Mouse (Mus musculus) urinary bladder, postnatal 4 days (tissue): ENCODE measurements at regions not wholly inside any gene's neighbourhood (a gene's known extent, or its start where the extent isn't known, plus 50 kb on each side); places are given as distances from the start of the nearest gene placed in this dataset.
"Not testable (repeated sequence)": the region's sequence is repeated elsewhere in the genome, so short reads cannot be mapped to it uniquely, and the experiment has no call there.

Experiments used
- DNase-seq, 2 experiments: peaks; one replicate each; pipeline ENCODE4 v3.0.0; 2021 to 2022; ENCODE audit warnings: low spot score in 2 of 2

DNA sequence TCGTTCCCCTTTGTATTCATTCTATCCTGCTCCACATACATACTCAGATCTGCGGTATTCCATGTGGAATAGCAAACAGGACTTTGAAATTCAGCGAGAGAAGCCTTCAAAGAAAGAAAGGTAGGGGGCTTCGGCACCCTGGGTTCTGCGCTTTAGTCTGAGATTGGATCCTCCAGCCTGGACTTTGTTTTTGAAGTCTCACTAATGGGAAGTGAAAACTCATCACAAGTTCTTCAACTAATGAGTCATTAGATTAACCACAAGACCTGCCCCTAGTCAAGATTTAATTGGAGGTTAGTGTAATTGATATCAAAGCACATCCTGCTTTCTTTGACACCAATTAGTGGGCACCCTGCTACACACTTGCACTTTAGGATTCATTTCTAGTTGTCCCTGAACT is 492.5 kb upstream of the Zfp960 start:
- no peak for DNase-seq

DNA sequence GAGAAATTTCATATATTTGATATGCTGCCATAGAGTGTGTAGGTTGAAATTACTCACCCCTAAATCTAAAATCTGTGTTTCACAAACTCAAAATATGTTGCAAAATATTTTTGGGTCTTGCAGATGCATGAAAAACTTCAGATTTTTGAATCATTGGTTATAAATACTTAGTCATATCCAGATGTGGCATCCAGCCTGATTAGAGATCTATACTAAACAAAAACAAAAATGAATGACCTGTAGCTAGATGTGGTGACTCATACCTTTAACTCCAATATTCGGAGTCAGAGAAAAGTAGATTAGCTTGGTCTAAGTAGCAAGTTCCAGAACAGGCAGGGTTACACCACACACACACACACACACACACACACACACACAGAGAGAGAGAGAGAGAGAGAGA is 475.1 kb upstream of the Zfp960 start:
- DNase-seq, result no peak

DNA sequence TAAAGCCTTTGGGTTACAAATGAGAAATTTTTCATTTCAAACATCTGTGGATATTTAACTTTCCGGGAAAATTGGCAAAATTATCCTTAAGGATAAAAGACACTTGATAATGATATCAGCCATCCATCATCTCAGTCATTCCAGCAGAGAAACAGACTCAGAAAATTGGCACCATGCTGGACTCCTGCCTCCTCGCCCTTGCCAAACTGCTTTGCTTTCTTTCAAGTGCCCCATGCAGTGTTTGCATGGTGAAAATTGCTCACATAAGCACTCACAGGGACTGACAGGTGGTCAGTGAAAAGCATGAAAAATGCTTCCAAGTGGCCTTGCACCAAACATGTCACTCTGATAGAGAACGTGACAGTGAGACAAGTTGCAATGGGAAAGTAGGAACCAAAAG is 464.2 kb upstream of the Zfp960 start:
- no peak for DNase-seq

DNA sequence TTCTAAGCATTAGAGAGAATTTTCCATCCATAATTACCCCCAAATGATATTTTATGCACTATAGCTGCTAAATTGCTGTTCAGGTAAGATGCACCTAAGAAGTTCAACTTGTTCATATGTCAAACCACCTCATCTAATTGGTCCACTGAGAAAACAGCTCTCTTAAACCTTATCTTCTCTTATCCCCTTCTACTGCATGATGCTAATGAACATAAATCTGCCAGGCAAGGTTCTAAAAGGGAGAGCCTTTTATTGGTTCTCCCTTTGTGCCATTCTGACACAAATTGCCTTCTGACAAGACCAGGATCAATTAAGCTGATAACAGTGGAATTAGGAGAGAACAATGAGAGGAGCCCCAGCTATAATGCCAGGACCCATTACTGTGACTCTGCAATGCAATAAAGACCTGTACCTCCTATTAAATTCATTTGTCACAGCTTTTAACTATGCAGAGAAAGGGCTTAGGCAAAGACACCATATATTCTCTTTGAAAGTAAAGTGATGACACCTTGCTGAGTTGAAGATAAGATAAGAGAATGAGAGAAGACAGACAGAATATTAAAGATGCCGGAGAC is 451.4 kb upstream of the Zfp960 start:
- DNase-seq, result no peak

DNA sequence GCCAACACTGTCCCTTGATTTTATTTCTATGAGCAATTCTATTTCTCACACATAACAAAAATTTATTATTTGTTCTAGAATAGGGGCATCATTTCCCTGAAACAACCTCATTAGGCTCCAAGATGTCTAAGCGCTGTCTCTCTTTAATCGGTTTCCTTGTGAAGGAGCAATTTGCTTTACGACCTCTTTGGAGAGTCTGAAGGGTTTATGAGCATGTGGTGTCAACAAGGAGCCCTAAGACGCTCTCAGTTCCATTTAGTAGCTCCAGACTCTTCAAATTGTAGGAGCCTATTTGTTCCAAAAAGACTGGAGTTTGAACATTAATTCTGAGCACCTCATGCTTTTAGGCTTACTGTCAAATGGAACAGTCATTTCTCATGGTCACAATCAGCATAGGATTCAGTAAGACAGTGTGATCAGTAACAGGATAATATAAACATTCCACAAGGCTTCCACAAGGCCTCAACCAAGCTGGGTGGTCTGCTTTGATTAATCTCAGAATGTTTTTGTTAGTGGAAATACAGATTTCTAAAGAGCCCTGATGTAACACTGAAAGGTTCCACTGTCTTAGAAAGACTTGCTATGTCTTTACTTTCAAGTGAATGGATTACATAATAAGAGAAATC is 441.9 kb upstream of the Zfp960 start:
- DNase-seq, result no peak

DNA sequence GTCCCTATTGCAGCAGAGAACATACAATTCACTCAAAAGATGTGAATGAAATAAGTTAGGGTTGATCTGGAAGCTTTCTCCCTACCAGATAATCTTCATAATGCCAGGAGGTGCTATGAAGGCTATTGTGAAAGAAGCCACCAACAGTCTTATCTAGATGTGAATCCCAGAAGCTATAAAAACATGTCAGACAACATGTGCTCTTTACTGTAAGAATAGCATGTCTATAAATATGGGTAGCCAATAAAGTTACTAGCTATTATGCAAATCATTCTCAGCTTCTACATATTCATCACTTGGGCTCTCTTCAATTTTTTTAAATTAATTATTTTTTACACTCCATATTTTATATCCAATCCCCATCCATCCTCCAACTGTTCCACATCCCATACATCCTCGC is 434.1 kb upstream of the Zfp960 start:
- DNase-seq, result no peak

DNA sequence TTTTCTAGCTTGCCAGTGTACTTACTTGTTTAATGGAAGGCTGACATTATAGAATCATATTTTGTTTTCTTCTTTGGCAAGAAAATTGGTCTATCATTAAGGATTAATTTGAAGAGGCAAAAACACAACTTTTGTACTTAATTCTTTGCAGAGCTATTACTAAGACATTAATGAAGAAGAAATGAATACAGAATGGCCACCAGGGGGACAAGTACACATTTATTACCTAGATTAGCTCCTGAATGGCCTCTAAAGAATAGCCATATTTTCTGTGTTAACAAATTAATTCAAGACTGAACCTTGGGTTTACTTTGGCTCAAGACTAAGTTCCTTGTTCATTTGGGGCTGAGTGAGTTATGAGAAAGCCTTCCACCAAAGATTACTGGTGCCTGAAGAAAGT is 430.5 kb upstream of the Zfp960 start:
- DNase-seq, result no peak

DNA sequence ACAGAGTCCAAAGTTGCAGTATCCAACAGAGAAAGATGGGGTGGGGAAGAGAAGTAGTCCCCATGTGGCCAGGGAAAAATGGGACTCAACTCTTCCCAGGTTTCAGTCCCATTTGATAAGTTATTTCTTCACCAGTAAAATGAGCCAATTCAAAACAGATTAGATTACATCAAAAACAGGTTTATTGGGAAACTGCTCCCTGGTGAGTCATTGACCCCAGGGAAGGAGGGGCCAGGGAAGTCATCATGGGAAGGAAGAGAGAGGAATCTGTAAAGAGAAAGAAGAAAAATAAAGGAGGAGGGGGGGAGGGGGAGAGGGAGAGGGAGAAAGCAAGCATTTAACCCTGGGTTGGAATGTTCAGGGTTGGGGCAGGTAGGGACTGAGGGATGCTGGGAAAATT is 426.4 kb upstream of the Zfp960 start:
- DNase-seq, result no peak

DNA sequence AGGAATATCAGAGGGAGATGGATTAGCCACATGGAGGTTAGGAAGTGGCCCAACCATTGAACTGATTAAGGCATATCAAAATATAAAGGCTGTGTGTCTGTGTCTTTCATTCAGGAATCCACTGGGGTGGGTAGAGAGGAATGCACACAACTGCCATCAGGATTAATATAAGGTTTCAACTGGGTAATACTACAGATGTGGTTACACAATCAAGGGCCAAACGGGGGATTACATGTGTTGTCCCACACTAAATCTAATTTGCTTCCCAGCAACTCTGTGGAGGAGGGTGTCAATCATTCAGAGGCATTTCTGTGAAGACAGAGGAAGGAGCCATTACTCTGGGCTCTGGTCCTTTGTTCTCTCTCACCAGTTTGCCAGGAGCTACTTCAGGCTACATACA is 416.0 kb upstream of the Zfp960 start:
- DNase-seq, result no peak

DNA sequence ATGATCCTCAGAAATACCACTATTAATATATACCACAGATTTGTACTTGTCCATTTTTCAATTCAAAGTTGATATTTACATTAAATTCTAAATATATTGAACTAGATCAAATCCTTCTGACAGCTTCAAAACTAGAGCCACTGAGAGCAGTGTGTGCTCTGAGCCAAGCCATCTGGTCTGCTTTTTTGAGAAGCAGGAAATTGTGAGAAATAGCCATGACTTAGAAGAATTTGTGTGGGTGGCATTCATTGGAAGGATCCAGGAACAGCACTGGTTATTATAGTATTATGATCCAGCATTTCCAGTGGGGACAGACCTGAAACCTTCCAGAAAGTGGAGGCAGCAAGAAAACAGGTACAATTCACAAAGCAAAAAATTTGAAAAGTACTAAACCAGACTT is 398.7 kb upstream of the Zfp960 start:
- DNase-seq, result no peak

DNA sequence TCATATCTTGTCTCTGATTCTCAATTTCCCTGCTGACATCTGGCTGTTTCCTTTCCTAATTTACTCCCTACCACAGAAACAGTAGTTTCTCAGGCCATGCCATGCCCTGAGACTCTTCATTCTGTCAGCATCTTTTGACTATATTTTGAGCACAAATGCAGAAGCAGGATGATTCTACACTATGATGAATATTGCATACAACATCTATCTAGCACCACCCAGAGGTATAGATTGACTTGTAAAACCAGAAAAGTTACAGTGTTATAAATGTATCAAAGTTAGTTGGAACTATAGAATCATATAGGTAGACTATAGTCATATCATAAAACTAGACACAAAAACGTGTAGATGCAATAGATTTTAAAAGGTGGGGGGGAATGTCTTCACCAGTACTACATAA is 396.3 kb upstream of the Zfp960 start:
- DNase-seq, result no peak

DNA sequence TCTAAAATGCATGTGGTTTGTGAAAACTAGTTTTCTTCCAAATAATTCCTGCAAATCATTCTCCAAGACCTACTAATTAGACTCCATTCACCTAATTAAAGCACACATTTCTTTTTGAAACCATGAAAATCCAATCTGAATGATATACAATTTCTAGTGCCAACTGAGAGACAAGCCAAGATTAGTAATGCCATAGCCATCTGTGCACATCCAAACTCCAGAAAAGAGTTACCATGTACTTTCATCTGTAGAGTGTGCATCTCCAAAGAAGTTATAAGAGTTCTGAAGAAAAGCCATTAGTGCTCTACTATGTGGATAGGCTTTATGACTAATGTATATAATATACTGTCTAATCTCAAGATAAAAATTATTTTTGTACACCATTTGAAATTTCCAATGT is 359.7 kb upstream of the Zfp960 start:
- DNase-seq, result no peak

DNA sequence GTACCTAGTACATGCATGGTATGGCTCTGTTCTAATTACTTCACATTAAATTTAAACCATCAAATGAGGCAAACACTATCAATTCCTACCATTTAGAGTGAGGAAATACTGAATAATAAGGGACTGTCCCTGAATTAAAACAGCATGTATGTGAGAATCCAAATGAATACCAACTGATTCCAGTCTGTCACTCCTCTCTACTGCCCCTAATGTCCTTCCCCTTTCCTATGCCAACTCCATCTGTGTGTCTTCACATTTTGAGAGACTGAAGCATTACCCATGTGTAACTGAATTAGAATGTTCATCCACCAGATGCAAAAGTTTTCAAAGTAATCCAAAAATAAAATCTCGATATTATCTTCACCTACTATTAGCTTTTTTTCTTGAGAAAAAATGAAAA is 358.0 kb upstream of the Zfp960 start:
- no peak for DNase-seq

DNA sequence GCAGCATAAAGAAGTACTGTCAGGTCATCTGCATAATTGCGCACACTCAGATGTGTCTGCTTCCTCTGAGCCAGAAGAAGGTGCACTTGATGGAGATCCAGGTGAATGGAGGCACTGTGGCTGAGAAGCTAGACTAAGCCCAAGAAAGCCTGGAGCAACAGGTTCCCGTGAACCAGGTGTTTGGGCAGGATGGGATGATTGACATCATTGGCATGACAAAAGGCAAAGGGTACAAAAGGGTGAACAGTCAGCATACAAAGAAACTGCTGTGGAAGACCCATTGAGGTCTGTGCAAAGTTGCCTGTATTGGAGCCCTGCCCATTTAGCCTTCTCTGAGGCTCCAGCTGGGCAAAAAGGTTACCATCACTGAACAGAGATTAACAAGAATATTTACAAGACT is 337.0 kb upstream of the Zfp960 start:
- no peak for DNase-seq

DNA sequence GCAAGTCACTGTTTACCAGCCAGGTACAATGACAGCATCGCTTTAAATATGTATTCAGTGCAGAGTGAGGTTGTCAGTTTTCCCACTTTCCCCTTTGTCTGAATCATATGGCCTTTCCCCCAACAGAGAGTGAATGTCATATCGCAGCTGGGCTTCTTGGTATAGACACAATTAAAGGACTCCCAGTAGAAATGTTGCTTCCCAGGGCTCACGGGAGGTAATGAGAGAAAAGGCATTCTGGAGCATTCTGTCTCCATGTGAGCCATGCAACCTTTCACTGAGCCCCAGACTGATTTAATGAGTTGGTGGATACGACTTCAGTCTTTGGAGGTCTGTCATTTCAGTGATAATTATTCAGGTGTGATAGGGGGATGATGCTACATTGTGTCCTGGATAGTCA is 310.8 kb upstream of the Zfp960 start:
- DNase-seq, result no peak

DNA sequence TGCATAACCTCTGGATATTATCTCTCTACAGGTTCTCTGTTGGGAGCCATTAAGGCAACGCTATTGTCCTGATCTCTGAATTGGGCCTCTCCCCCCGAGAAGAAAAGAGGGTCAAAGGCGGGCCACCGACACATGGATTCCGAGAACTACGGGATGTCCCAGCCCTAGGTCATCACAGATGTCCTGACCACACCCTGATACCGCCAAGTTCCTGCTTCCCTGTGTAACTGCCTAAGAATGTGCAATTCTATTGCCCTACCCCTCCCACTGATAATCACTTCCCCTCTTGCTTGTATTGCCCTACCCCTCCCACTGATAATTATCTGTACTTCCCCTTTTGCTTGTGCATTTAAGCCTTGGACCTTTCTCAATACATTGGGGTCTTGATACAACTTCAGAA is 293.3 kb upstream of the Zfp960 start:
- not testable (repeated sequence) for DNase-seq

DNA sequence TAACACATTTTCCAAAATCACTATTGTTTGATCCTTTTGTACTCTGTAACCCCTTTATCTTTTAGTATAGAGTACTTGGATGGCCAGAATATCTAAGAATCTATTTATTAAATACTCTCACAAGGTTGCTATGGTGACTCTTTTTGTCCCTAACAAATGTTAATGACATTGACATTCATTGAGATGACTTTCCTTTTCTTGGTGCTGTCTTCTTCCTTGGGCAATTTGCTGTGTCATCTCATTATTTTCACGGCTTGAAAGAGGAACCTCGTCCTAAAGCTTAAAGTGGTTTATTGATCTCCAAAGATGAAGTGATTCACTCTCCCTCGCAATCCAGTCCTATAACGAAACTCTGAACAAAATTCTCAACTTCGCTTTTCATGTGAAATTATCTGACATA is 265.6 kb upstream of the Zfp960 start:
- DNase-seq, result no peak

DNA sequence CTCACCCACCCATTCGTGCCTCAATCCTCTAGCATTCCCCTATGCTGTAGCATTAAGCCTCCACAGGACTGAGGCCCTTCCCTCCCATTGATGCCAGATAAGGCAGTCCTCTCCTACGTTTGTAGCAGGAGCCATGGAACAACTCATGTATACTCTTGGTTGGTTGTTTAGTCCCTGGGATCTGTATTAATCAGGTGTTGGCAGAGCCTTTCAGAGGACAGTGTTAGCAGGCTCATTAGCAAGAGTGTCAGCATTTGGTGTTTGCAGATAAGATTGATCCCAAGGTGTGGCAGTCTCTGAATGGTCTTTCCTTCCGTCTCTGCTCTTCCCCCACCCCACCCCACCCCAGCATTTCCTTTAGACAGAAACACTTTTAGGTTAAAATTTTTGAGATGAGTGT is 258.9 kb upstream of the Zfp960 start:
- DNase-seq, result no peak

DNA sequence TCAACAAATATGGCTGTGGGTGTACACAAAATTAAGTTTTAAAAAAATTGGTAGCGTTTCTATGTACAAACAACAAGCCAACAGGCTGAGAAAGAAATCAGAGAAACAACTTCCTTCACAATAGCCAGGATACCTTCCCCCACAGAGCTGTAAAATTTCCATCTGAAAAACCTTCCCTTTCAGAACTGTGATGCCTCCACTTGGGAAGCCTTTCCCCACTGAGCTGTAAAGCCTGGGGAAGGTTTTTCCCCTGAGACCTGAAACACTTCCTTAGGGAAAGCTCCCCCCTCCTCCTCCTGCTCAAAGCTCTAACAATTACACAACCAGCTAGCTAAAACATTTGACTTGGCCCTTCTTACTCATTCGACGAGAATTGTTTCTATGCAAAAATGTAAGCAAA is 245.5 kb upstream of the Zfp960 start:
- DNase-seq, result no peak

DNA sequence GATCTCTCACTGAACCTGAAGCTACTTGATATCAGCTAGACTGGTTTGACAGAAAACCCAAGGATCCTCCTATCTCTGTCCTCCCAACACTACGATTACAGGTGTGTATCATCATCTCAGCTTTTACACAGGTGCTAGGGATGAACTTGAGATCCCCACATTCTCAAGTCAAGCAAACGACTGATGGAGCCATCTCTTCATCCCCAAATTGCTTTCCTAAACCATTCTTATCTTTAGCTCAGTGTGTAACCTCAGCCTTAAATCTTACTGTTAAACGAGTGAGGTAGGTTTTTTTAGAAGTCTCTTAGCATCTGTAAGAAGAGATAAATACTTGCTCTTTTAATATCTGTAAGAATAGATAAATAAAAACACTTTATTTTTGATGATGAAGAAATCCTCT is 242.2 kb upstream of the Zfp960 start:
- no peak for DNase-seq

DNA sequence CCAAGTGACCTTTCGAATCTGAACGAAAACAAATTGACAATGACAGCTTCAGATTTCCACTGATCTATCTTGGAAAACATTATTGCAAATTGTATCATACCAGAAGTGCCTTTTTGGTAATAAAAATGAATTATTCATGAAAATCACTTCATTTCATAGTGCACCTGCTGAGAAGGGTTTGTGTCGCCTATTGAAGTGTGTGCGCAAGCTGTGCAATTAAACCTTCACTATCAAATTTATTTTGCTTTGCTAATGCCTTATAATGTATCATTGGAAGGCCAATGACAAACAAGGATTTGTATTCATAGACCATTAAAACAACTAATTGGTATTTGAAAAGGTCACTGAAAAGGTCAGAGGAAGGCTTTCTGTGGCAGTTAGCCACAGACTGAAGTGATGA is 224.8 kb upstream of the Zfp960 start:
- no peak for DNase-seq

DNA sequence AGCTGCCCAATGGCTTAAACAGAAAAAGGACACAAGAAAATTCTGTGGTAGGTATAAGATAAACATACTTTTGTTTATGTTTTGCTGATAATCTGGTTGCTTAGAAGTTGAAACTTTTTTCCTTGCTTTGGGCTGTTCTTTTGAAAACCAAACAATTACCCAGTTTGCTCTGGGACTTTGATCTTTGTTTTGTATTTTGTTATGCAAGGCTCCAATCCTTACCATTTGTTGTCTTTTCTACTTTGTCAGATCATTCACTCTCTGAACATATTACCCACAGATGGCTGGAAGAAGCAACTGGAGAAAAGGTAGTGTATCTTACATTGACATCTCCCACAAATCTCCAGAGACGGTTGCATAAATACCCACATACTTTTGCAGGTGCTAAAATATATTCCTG is 203.1 kb upstream of the Zfp960 start:
- DNase-seq, result no peak

DNA sequence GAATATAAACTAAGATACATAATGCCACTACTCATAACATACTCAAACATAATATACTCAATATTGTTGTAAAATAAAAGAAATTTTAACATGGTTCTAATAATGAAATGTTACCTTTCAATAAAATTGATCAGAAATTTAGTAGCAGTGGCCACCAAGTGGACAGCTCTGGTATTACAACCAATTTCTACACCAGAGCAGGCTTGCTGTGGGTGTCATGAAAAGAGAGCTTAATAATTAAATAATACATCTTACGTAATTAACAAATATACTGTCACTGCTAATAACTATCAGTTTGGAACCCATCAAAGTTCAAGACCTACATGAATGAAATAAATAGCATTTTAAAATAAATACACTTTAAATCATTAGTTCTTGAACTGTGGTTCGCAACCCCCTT is 163.1 kb upstream of the Zfp960 start:
- no peak for DNase-seq

DNA sequence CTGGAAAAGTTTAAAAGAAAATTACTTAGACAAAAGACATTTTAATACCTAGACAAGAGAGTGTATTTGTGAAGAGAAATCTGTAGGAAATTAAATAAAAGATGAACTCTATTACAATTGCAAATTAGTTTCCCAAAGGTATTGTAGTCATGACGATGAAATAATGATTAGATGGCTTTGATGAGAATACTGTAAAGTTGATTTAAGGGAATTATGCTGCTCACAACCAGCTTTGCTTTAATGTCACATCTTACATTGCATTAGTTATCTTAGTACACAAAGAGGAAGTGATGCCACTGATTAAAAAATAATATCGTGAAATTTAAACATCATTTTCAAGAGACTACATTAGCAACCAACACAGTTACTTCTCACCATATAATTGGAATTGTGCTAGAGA is 145.7 kb upstream of the Zfp960 start:
- DNase-seq, result no peak
